Mouse (Mus musculus) kidney, adult 11 months (tissue): ENCODE results near the gene Itgb7.
"Not testable (repeated sequence)": the region's sequence is repeated elsewhere in the genome, so short reads cannot be mapped to it uniquely, and the experiment has no call there.

ENCODE experiments used
- DNase-seq: peaks from one replicate; pipeline ENCODE4 v3.0.0; 2022

Gene Itgb7

GRCm38 (mm10) chr15:102248131-102248811 is 16.5 kb upstream of the Itgb7 start:
- DNase-seq, result no peak

DNA sequence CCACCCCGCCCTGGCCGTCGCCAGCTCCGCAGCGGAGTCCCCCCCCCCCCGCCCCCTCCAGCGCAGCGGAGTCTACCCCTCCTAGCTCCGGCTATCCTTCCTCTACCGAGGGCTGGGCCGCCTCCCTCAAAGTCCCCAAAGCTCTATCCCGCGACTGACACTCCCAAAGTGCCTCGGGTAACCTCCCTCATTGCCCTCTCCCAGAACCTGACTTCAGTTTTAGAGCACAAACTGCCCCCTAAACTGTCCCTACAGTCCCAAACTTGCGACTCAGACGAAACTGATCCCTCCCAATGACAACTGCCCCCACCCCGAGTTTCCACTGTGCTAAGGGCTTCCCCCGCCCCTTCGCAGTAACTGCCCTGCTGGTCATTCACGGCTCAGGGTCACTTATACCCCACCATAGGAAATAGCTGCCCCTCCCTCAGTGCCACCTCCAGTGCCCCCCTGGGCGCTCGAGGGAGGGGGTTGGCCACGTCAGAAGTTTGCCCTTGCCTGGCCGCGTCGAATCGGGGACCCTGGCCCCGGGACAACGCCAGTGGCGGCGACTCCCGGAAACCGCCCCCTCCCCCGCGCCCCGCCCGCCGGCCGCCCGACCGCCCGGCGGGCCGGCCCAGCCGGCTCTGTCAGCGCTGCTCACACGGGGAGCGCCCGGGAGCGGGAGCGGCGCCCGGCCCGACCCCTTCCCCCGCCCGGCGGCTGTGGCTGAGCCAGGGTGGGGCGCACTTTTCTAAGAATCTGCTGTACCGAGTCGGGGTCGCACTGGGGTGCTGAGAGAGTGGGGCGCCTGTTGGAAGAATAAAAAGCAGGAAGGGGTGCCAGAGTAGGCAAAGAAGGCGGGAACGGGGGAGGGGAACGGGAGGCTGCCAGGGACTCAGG is 15.7 kb upstream of the Itgb7 start:
- DNase-seq, result peak; percentile 83

- DNase-seq, result peak; percentile 98
These were observed 15.1 kb upstream of the Itgb7 start for GRCm38 (mm10) chr15:102246866-102247251.

- peak; percentile 79 for DNase-seq
These were observed 14.4 kb upstream of the Itgb7 start for GRCm38 (mm10) chr15:102245891-102246741.

DNA sequence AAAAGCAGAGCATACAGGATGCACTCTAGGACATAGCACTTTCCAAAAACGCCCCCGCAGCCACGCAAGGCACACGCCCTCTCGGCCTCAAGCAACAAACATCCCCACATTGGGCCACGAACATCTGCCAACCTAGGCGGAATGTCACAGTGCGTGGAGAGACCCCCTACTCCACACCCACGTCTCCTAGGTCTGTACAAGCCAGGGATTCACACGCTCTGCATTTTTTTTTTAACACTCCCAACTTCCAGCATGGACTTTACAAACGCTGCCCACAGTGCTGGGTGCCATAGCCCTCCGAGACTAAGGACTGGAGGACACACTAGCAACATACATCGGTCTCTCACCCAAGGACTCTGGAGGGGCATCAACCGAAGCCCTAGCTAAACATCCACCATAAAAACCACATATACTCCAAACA is 13.7 kb upstream of the Itgb7 start:
- DNase-seq, result no peak

DNA sequence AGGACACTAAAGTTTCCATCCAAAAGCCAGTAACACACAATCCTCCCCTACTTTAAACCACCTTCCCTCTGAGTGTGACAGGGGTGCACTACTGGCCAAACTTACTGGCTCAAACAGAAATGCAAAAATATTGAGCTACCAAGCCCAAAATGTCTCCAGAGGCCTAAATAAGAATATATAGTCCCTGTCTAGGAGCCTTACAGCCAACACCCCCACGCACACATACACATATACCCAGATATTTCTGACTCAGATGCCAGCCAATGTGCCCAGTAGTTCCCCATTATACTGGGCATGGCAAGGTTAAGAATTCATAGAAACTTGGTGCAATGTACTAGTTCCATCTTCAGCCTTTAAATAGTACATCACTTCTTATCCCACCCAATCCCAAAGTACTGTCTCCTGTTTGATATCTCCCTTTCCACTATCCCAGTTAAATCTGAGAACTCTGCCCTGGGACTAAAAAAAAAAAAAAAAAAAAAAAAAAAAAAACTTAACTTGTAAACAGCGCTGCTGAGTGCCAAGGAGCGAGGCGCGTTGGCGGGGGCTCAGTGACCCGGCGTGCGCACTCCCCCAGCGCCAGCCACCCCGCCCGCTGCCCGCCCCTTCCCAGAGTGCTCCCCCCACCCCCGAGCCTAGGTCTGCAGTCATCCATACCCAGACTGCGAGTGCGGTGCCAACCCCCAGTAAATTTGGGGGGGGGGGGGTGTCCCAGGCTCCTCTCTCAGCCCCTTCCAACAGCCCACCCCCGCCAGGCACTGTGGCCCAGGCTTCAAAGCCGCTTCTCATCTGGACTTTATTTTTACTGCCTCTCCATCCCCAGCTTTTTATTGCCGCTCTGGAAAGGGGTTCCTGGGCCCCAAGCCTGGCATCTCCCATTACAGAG is 12.8 kb upstream of the Itgb7 start:
- no peak for DNase-seq

DNA sequence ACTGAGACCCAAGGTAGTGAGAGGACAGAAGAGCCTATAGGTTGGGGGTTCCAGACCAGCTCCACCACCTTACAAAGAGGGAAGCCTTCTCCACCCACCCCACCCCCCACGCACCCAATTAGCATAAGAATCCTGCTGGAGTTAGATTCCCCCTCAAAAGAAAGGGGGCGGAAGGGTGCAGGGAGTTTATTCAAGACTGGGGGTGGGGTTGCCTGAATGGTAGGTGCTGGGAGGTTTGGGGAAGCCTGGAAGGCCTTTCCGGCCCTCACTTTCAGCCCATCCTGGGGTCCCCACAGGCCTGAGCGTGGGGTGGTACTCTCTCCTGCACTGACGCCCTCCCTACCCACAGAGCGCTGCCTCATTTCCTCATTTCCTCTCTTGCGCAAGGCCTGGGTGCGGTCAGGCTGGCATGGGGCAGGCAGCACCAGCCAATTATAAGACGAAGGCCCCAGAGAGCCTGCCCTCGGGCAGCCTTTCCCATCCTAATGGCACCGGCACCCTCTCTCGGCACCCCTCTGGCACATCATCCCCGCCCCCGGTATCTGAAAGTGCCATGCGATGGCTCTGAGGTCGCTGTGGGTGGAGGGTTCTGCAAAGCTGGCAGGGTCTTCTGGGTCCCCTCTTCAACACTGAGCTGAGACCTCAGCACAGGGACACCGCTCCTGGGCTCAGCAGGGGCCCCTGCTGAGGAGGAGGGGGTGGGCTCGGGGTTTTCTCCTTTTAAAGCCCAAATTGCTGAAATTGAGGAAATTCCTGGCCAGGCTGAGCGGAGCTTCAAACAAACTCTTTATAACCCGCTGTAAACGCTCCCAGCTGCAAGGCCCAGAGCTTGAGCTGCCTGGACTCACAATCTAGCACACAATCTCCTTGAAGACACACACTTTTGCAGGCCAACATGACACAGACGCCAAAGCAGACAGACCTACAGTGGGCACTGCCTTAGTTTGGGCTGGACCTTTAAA is 11.8 kb upstream of the Itgb7 start:
- DNase-seq, result peak; percentile 62

DNA sequence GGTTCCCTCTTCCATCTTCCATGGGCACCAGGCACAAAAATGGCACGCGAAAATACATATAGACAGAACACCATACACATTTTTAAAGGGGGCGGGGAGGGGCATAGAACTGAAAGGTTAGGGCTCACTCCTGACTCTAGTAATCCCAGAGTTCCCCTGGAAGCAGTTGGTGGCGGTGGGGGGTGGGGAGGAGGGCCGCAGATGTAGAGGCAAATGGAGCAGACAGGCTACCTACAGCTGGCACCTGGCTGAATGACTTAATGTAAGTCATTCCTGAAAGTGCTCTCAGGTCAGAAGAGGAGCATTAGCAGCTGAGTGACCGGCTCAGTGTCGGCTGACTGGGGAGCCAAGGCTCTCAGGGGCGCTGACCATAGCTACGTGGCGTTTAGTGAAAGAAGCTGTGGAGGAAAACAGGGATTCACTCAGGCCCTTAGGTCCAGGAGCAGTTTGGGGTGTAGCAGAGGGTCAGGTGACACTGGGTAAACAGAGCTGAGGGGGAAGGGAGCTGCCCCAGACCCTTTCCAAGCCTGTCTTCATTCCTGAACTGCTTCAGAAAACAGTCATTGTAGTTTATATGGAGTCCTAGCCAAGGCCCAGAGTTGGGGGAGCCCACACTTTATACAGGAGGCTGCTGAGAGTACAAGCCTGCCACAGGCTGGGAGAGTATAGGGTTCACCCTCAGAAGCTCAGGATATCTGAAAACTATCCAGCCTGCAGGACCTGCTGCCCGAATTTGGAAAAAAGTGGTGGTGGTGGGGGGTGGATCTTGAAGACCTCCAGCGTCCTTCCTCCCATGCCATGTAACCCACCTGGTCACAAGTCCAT is 10.9 kb upstream of the Itgb7 start:
- DNase-seq, result no peak

GRCm38 (mm10) chr15:102240607-102241006 is 8.9 kb upstream of the Itgb7 start:
- DNase-seq, result peak; percentile 62

- no peak for DNase-seq
These were observed 8.1 kb upstream of the Itgb7 start for GRCm38 (mm10) chr15:102239851-102240250.

- DNase-seq, result peak; percentile 71
These were observed 7.5 kb upstream of the Itgb7 start for GRCm38 (mm10) chr15:102239260-102239590.

DNA sequence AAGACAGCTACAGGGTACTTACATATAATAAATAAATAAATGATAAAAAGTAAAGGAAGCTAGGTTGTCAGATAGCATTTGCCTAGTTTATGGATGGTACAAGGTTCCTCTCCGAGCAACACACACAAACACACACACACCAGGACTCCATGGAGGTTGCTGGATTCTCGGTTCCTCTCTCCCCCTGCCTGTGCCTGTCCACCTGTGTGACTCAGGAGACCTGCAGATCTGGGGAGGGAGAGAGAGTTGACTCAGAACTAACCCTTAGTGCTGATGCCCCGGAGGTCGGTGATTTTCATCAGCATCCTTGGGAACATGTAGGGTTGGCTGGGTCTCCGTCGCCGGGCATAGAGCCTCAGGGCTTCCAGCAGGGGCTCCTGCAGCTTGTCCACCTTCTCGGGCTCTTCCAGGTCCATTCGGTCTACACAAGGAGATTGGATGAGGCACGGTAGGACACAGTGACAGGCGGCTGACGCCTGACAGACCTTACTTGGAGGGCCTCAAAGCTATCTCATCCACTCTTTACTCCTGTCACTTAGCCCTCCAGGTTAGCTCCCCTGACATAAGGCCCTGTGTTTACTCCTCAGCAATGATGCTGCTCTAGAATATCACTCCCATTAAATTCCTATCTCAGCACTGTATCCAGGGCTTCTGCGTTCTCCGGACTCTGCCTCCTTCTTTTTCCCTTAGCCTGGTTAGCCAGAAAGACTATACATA is 7.0 kb upstream of the Itgb7 start:
- no peak for DNase-seq

DNA sequence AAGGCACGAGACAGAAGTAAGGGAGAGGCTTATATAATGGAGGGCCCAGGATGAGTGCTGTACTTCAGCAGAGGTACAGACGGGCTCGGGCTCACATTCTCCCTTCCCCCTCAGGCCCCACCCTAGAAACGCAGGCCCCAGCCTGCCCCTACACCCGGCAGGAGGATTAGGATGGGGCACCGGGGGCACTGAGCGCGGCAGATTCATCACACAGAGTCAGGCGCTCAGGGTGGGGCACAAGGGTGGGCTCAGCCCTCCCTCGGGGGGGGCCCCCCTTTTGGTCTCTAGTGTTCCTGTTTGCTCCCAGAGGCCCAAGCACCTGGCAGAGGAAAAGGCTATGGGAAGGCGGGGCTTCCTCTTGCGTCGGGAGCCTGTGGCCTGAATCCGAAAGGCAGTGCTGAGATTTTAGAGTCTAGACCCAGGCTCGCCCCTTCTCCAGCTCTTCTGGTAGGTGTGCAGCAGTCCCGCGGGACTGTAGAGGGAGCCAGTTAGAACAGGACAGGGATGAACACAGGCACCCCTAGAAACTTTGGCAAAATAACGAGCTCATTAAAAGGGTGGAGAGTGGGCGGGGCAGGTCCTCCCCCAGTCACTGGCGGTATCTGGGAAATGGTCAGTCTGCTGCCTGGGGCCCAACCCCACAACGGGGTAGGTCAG is 3.8 kb upstream of the Itgb7 start:
- no peak for DNase-seq

- DNase-seq, result no peak
These were observed 2.2 kb upstream of the Itgb7 start for GRCm38 (mm10) chr15:102233896-102234295.

DNA sequence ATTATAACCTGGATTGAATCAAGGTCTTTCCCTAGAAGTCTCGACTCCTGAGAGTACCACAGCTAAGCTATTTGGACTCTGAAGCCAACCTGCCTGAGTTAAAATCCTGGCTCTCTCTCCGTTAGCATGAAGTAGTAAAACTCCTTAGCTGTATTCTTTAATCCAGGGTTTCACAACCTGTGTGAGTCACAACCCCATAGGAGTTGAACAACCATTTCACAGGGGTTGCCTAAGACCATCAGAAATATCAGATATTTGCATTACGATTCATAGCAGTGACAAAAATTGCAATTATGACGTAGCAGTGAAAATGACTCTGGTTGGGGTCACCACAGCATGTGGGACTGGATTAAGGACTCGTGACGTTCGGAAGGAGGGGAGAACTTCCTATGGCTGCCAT is 1.0 kb upstream of the Itgb7 start:
- no peak for DNase-seq

- no peak for DNase-seq
These were observed 1.1 kb downstream of the Itgb7 start for GRCm38 (mm10) chr15:102230408-102231321.

- DNase-seq, result not testable (repeated sequence)
These were observed 6.1 kb downstream of the Itgb7 start for GRCm38 (mm10) chr15:102225619-102226018.
